Mouse (Mus musculus): ENCODE measurements at regions not wholly inside any gene's neighbourhood (a gene's known extent, or its start where the extent isn't known, plus 50 kb on each side); places are given as distances from the start of the nearest gene placed in this dataset.

DNA sequence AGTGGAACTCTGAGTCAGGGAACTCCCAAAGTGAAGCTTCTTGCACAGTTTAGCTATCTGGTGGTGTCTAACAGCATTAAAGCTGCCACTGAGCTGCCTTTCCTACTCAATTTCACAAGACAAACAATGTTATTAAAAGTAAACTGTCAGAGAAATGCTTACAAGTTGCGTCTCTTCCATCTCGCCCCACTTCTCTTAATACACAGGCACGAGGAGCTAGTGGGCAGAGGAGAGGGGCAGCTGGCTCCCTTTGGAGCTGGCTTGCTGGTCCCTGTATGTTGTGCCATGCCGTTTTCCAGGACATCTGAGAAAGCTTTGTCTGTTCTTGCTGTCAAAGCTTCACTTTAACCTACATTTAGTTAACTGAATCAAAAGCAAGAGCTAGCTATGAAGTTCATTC, 185.8 kb upstream of the Gypa start:
- no peak for TF ChIP-seq CTCF (IDR thresholded peaks at IDR 0.05; ENCODE audit: extremely low read depth, insufficient read depth, low read length)
- no peak for TF ChIP-seq POLR2A (IDR thresholded peaks at IDR 0.05; ENCODE audit: extremely low read depth, insufficient read depth, low read length)

Data from cortical plate, adult 2 months (tissue).